Mouse (Mus musculus) heart, embryonic 11.5 days (tissue): ENCODE measurements around the gene Tinagl1. TPM values are rescaled to one million over a fixed set of nuclear protein-coding genes. Genes with fewer than 3 reads are reported as not detected.

Experiments
- ATAC-seq: fragments of 200-750 bp; cut with Nextera tagmentation; replicated peaks from 2 replicates; pipeline ENCODE4 v1.8.0; 2017; ENCODE audit warnings: moderate library complexity; ENCODE audit not compliant: insufficient number of reproducible peaks, low FRiP score, low TSS enrichment
- H3K27ac ChIP-seq: fragments of 300-500 bp; sonication (generic); 2 replicates; pipeline ENCODE4 v1.5.1; 2014; ENCODE audit warnings: mild to moderate bottlenecking, low read depth, low read length
- H3K27me3 ChIP-seq: fragments of 300-500 bp; sonication (generic); 2 replicates; pipeline ENCODE4 v1.6.1; 2014; ENCODE audit warnings: mild to moderate bottlenecking, low read length, mixed read lengths; ENCODE audit not compliant: control insufficient read depth, insufficient read depth
- H3K36me3 ChIP-seq: fragments of 300-500 bp; sonication (generic); 2 replicates; pipeline ENCODE4 v1.6.1; 2014; ENCODE audit warnings: mild to moderate bottlenecking, low read length, moderate library complexity, mixed read lengths; ENCODE audit not compliant: control insufficient read depth, insufficient read depth
- H3K4me1 ChIP-seq: fragments of 300-500 bp; sonication (generic); 2 replicates; pipeline ENCODE4 v1.6.1; 2014; ENCODE audit warnings: low read length; ENCODE audit not compliant: control insufficient read depth, insufficient read depth
- H3K4me2 ChIP-seq: fragments of 300-500 bp; sonication (generic); 2 replicates; pipeline ENCODE4 v1.6.1; 2014; ENCODE audit warnings: mild to moderate bottlenecking, moderate library complexity
- H3K4me3 ChIP-seq: fragments of 300-500 bp; sonication (generic); 2 replicates; pipeline ENCODE4 v1.5.1; 2014; ENCODE audit warnings: low read depth, low read length
- H3K9ac ChIP-seq: fragments of 300-500 bp; sonication (generic); 2 replicates; pipeline ENCODE4 v1.6.1; 2014; ENCODE audit warnings: mild to moderate bottlenecking, low read depth, low read length, moderate library complexity
- H3K9me3 ChIP-seq: fragments of 300-500 bp; sonication (generic); replicated peaks from 2 replicates; pipeline ENCODE4 v1.6.1; 2016; ENCODE audit warnings: low read length; ENCODE audit not compliant: control insufficient read depth
- WGBS: fragments of 180-500 bp; shearing (Covaris S2); extraction: QIAGEN DNeasy Blood & Tissue Kit; methylation state at CpG from one replicate; pipeline ENCODE4 v1.1.7; 2014; ENCODE audit not compliant: insufficient replicate concordance; 5-methylcytosine and 5-hydroxymethylcytosine counted together
- polyA plus RNA-seq: library from polyadenylated mRNA; unstranded; fragments of >200 nt; fragmentation: Nextera tagmentation; extraction: Ambion mirVana; gene quantifications from 2 replicates; pipeline ENCODE4 v1.2.1, GENCODE M21; 2014

Gene Tinagl1
- polyA plus RNA-seq, 1 experiment from 2014 or later = 31.0 TPM

DNA sequence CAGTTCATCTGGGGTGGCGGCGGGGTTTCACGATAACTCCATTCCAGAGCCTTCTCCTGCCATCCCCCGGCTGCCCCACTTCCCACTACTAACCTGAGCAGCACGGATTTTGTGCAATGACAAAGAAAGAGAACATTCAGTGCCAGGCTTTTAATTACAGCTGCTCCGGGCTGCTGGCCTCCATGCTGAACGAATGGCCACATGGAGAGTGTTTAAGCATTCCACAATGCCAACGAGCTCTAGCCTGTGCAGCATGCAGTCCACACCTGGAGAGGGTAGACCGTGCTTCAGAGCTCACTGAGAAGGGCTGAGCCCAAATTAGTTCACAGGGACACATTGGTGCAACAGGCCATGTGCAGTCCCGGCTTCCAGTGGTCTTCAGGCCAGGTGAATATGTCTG, 44.8 kb downstream of the Tinagl1 start:
- 81% methylated on average over 10 of the region's 10 CpGs for WGBS
- Histone ChIP-seq H3K27me3 (no peaks in the 10 kb centered on the region), H3K36me3 (peaks cover 13% of the 10 kb centered on the region)

GRCm38 (mm10) chr4:130128907-130129306, 46.0 kb downstream of the Tinagl1 start:
- 58% methylated on average over 5 of the region's 5 CpGs for WGBS
- peaks cover 7% of the 10 kb centered on the region for H3K4me1 ChIP-seq
- no peak overlapping the region for H3K27ac ChIP-seq
- no peaks in the 10 kb centered on the region for H3K9me3 ChIP-seq
- no peak overlapping the region for H3K4me2 ChIP-seq
- no peak for ATAC-seq
- H3K4me3 ChIP-seq = no peak overlapping the region
- no peak overlapping the region for H3K9ac ChIP-seq
- H3K27me3 ChIP-seq = no peaks in the 10 kb centered on the region
- H3K36me3 ChIP-seq = peaks cover 16% of the 10 kb centered on the region

More for the DNA sequence above, 44.8 kb downstream of the Tinagl1 start:
- no peak overlapping the region for H3K27ac ChIP-seq
- H3K9ac ChIP-seq = no peak overlapping the region
- H3K4me1 ChIP-seq = peaks cover 7% of the 10 kb centered on the region
- no peak overlapping the region for H3K4me2 ChIP-seq
- no peak overlapping the region for H3K4me3 ChIP-seq
- no peaks in the 10 kb centered on the region for H3K9me3 ChIP-seq
- ATAC-seq = no peak

DNA sequence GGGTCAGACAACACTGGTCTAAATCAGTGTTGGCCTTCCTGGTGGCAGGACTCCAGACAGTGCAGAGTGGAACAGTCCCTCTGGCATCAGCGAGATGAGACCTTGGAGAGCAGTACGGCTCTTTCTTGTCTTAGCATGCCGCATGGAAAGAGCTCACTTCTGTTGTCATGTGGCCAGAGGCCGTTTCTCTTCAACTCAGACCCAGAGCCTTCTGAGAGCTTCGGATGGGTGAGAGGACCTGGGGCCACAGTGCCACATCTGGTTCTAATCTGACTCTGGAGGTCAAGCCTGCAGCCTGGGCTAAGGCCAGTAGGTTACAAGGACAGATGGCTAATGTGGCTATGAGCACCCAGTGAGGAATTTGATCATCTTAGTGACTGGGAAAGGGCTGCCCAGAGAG, 49.0 kb downstream of the Tinagl1 start:
- H3K4me1 ChIP-seq = peaks cover 5% of the 10 kb centered on the region; the same call in 1 of the 2 replicates
- H3K9me3 ChIP-seq = no peaks in the 10 kb centered on the region
- no peak for ATAC-seq
- WGBS = 75% methylated on average over 5 of the region's 5 CpGs
- peaks cover 21% of the 10 kb centered on the region for H3K36me3 ChIP-seq
- H3K27ac ChIP-seq = no peak overlapping the region
- no peak overlapping the region for H3K9ac ChIP-seq
- no peak overlapping the region for H3K4me2 ChIP-seq
- no peak overlapping the region for H3K4me3 ChIP-seq
- no peaks in the 10 kb centered on the region for H3K27me3 ChIP-seq

GRCm38 (mm10) chr4:130125164-130125563, 49.8 kb downstream of the Tinagl1 start:
- H3K36me3 ChIP-seq = peaks cover 21% of the 10 kb centered on the region

GRCm38 (mm10) chr4:130124110-130124509, 50.8 kb downstream of the Tinagl1 start:
- Histone ChIP-seq H3K4me2 (no peak overlapping the region), H3K4me3 (no peak overlapping the region), H3K9ac (no peak overlapping the region), H3K27me3 (no peaks in the 10 kb centered on the region), H3K9me3 (no peaks in the 10 kb centered on the region), H3K36me3 (peaks cover 21% of the 10 kb centered on the region), H3K27ac (no peak overlapping the region), H3K4me1 (peaks cover 5% of the 10 kb centered on the region; the same call in 1 of the 2 replicates)
- no peak for ATAC-seq
- 89% methylated on average over 4 of the region's 4 CpGs for WGBS

More at GRCm38 (mm10) chr4:130125164-130125563, 49.8 kb downstream of the Tinagl1 start:
- Histone ChIP-seq H3K9ac (no peak overlapping the region), H3K27ac (no peak overlapping the region), H3K4me2 (no peak overlapping the region), H3K27me3 (no peaks in the 10 kb centered on the region), H3K9me3 (no peaks in the 10 kb centered on the region), H3K4me3 (no peak overlapping the region), H3K4me1 (peaks cover 5% of the 10 kb centered on the region; the same call in 1 of the 2 replicates)
- WGBS = 88% methylated on average over 6 of the region's 6 CpGs
- no peak for ATAC-seq

GRCm38 (mm10) chr4:130123020-130123419, 51.9 kb downstream of the Tinagl1 start:
- no peak overlapping the region for H3K4me2 ChIP-seq
- WGBS = 89% methylated on average over 5 of the region's 5 CpGs
- H3K27me3 ChIP-seq = no peaks in the 10 kb centered on the region
- H3K4me3 ChIP-seq = no peak overlapping the region
- H3K27ac ChIP-seq = no peak overlapping the region
- H3K9me3 ChIP-seq = no peaks in the 10 kb centered on the region
- no peak for ATAC-seq
- H3K36me3 ChIP-seq = peaks cover 21% of the 10 kb centered on the region
- H3K9ac ChIP-seq = no peak overlapping the region
- no peaks in the 10 kb centered on the region for H3K4me1 ChIP-seq

DNA sequence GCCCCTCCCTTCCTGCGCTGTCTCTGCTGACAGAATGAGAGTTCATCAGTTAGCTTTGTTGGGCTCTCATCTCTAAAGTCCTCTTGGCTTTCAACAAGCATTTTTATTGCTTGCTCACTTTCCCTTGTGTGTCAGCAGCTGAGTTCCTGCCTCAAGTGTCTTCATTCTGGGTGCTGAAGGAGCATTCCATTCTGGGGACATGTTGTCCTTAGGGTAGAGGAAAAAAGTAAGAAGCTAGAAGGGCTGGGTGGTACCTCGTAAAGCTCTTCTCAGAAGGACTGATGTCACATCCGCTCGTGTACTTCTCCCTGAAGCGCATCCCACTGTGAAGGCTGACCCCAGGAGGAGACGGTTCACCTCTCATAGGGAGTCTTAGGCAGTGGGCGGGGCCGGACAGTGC, 53.4 kb downstream of the Tinagl1 start:
- no peak overlapping the region for H3K4me2 ChIP-seq
- H3K36me3 ChIP-seq = peaks cover 15% of the 10 kb centered on the region; the same call in 1 of the 2 replicates
- 74% methylated on average over 8 of the region's 8 CpGs for WGBS
- no peaks in the 10 kb centered on the region for H3K27me3 ChIP-seq
- no peak overlapping the region for H3K27ac ChIP-seq
- H3K9ac ChIP-seq = no peak overlapping the region
- no peak for ATAC-seq
- H3K4me1 ChIP-seq = no peaks in the 10 kb centered on the region
- H3K4me3 ChIP-seq = no peak overlapping the region
- H3K9me3 ChIP-seq = no peaks in the 10 kb centered on the region

- Histone ChIP-seq H3K4me2 (no peak overlapping the region), H3K36me3 (peaks cover 10% of the 10 kb centered on the region; the same call in 1 of the 2 replicates), H3K9me3 (no peaks in the 10 kb centered on the region), H3K27ac (no peak overlapping the region), H3K9ac (no peak overlapping the region), H3K4me1 (no peaks in the 10 kb centered on the region), H3K27me3 (no peaks in the 10 kb centered on the region), H3K4me3 (no peak overlapping the region)
- no peak for ATAC-seq
- 58% methylated on average over 4 of the region's 4 CpGs for WGBS
Observed at GRCm38 (mm10) chr4:130120752-130121151, 54.2 kb downstream of the Tinagl1 start.
